Mouse (Mus musculus) stomach, postnatal 0 days (tissue): ENCODE measurements around the gene Mllt6. TPM values are rescaled to one million over a fixed set of nuclear protein-coding genes. Genes with fewer than 3 reads are reported as not detected.
"Not testable (repeated sequence)": the region's sequence is repeated elsewhere in the genome, so short reads cannot be mapped to it uniquely, and the experiment has no call there.

Source experiments
- ATAC-seq: fragments of 200-750 bp; cut with Nextera tagmentation; 2 replicates; pipeline ENCODE4 v1.8.0; 2017; ENCODE audit not compliant: low FRiP score, low TSS enrichment
- DNase-seq: peaks from one replicate; pipeline ENCODE4 v3.0.0-alpha.2; 2016; ENCODE audit warnings: low spot score
- H3K27ac ChIP-seq: fragments of 300-500 bp; sonication (generic); replicated peaks from 2 replicates; pipeline ENCODE4 v1.5.1; 2014; ENCODE audit warnings: mild to moderate bottlenecking, control low read depth
- H3K27me3 ChIP-seq: fragments of 300-500 bp; sonication (generic); 2 replicates; pipeline ENCODE4 v1.6.1; 2014; ENCODE audit warnings: low read length; ENCODE audit not compliant: control insufficient read depth, insufficient read depth
- H3K36me3 ChIP-seq: fragments of 300-500 bp; sonication (generic); 2 replicates; pipeline ENCODE4 v1.6.1; 2014; ENCODE audit warnings: low read length, mixed read lengths; ENCODE audit not compliant: control insufficient read depth, insufficient read depth
- H3K4me1 ChIP-seq: fragments of 300-500 bp; sonication (generic); replicated peaks from 2 replicates; pipeline ENCODE4 v1.6.1; 2014; ENCODE audit warnings: antibody characterized with exemption; ENCODE audit not compliant: control insufficient read depth, insufficient read depth
- H3K4me2 ChIP-seq: fragments of 300-500 bp; sonication (generic); replicated peaks from 2 replicates; pipeline ENCODE4 v1.6.1; 2014; ENCODE audit warnings: low read depth, mild to moderate bottlenecking, control low read depth, moderate library complexity
- H3K4me3 ChIP-seq: fragments of 300-500 bp; sonication (generic); 2 replicates; pipeline ENCODE4 v1.5.1; 2014; ENCODE audit warnings: low read depth, low read length, control low read depth
- H3K9ac ChIP-seq: fragments of 300-500 bp; sonication (generic); 2 replicates; pipeline ENCODE4 v1.6.1; 2014; ENCODE audit warnings: mild to moderate bottlenecking, low read length, control low read depth, mixed read lengths
- H3K9me3 ChIP-seq: fragments of 300-500 bp; sonication (generic); 2 replicates; pipeline ENCODE4 v1.6.1; 2016; ENCODE audit warnings: low read length; ENCODE audit not compliant: control insufficient read depth
- CTCF ChIP-seq: IDR thresholded peaks from 2 replicates; pipeline ENCODE4 v1.5.1; 2016; ENCODE audit warnings: antibody characterized with exemption, low read depth, mild to moderate bottlenecking, moderate library complexity
- EP300 ChIP-seq: optimal IDR thresholded peaks from 2 replicates; pipeline ENCODE3; 2016; ENCODE audit warnings: antibody characterized with exemption
- WGBS: fragments of 180-500 bp; shearing (Covaris S2); extraction: QIAGEN DNeasy Blood & Tissue Kit; methylation state at CpG from one replicate; pipeline ENCODE4 v1.1.7; 2014; 5-methylcytosine and 5-hydroxymethylcytosine counted together
- polyA plus RNA-seq: library from polyadenylated mRNA; unstranded; fragments of >200 nt; fragmentation: Nextera tagmentation; extraction: Ambion mirVana; gene quantifications from 2 replicates; pipeline ENCODE4 v1.2.1, GENCODE M21; 2015

Gene Mllt6
- polyA plus RNA-seq, 1 experiment from 2014 or later, result 1.1 TPM

- DNase-seq (peak; percentile 62), ATAC-seq (peak; percentile 37)
- WGBS, result under 1% methylated on average over 88 of the region's 106 CpGs
- Histone ChIP-seq H3K36me3 (no peaks in the 10 kb centered on the region), H3K4me1 (peaks cover 5% of the 10 kb centered on the region; the same call in 1 of the 2 replicates), H3K27ac (no peak overlapping the region), H3K4me2 (peak overlapping the region; percentile 91), H3K4me3 (peak overlapping the region; percentile 58), H3K9ac (peak overlapping the region; percentile 60), H3K27me3 (peaks cover 13% of the 10 kb centered on the region), H3K9me3 (no peaks in the 10 kb centered on the region)
- TF ChIP-seq CTCF (peak; percentile 12; the same call in 1 of the 2 replicates), EP300 (no peak)
These were observed 34.4 kb upstream of the Mllt6 start for GRCm38 (mm10) chr11:97628568-97629518.

GRCm38 (mm10) chr11:97629576-97629975 lies 33.6 kb upstream of the Mllt6 start, which contains the start of gene Epop:
TSS of gene Epop (minus strand) at chr11:97629702.
- peak; percentile 73 for ATAC-seq
- H3K4me3 ChIP-seq, result peak within 1 kb of the TSS; percentile 58
- H3K36me3 ChIP-seq, result no peaks in the 10 kb centered on the region
- peaks cover 13% of the 10 kb centered on the region for H3K27me3 ChIP-seq
- WGBS, result under 1% methylated on average over 39 of the region's 47 CpGs
- no peaks in the 10 kb centered on the region for H3K9me3 ChIP-seq
- TF ChIP-seq CTCF (no peak; the same call in 1 of the 2 replicates), EP300 (no peak)
- H3K9ac ChIP-seq, result peak within 1 kb of the TSS; percentile 60
- peaks cover 5% of the 10 kb centered on the region; the same call in 1 of the 2 replicates for H3K4me1 ChIP-seq
- H3K4me2 ChIP-seq, result peak within 1 kb of the TSS; percentile 91
- peak; percentile 86 for DNase-seq
- H3K27ac ChIP-seq, result no peak within 1 kb of the TSS

DNA sequence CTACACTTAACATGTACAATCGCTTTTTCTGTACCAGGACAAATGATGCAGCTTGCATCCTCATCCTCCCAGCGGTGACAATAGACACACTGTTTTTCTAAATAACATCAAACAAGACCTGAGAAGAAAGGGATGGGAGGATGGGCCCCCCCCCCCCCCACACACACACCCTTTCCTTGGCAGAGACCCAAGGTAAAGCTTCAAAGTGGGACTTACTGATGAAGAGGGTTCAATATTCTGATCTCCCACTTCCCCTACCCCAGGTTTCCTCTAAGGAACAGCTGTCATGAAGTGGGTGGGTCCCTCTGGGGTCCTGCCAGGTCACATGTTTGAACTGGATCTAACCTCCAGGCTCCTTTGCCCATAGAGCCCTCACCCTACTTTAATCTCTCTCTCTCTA lies 32.2 kb upstream of the Mllt6 start:
- ATAC-seq (no peak), DNase-seq (no peak)
- no peak overlapping the region for H3K9ac ChIP-seq
- H3K27me3 ChIP-seq, result peaks cover 13% of the 10 kb centered on the region
- H3K36me3 ChIP-seq, result no peaks in the 10 kb centered on the region
- H3K4me1 ChIP-seq, result peaks cover 5% of the 10 kb centered on the region; the same call in 1 of the 2 replicates
- no peak overlapping the region for H3K27ac ChIP-seq
- 33% methylated on average over 2 of the region's 2 CpGs for WGBS
- H3K9me3 ChIP-seq, result no peaks in the 10 kb centered on the region
- TF ChIP-seq EP300 (no peak), CTCF (no peak)
- H3K4me2 ChIP-seq, result no peak overlapping the region
- no peak overlapping the region for H3K4me3 ChIP-seq

GRCm38 (mm10) chr11:97631500-97631899 lies 31.7 kb upstream of the Mllt6 start:
- ATAC-seq (no peak), DNase-seq (no peak)
- H3K4me3 ChIP-seq, result no peak overlapping the region
- H3K27me3 ChIP-seq, result peaks cover 13% of the 10 kb centered on the region
- H3K4me1 ChIP-seq, result peaks cover 5% of the 10 kb centered on the region; the same call in 1 of the 2 replicates
- no peaks in the 10 kb centered on the region for H3K9me3 ChIP-seq
- no peak overlapping the region for H3K27ac ChIP-seq
- 17% methylated on average over 5 of the region's 5 CpGs for WGBS
- H3K36me3 ChIP-seq, result no peaks in the 10 kb centered on the region
- H3K4me2 ChIP-seq, result no peak overlapping the region
- no peak for TF ChIP-seq EP300
- no peak overlapping the region for H3K9ac ChIP-seq

- Histone ChIP-seq H3K9me3 (no peaks in the 10 kb centered on the region), H3K36me3 (no peaks in the 10 kb centered on the region), H3K9ac (no peak overlapping the region), H3K4me3 (no peak overlapping the region), H3K4me2 (no peak overlapping the region), H3K4me1 (peaks cover 5% of the 10 kb centered on the region; the same call in 1 of the 2 replicates), H3K27me3 (peaks cover 13% of the 10 kb centered on the region), H3K27ac (no peak overlapping the region)
- peak; percentile 55; the same call in 1 of the 2 replicates for ATAC-seq
- WGBS, result 7% methylated on average over 12 of the region's 12 CpGs
- peak; percentile 86 for DNase-seq
- no peak for TF ChIP-seq EP300
- peak; percentile 97 for TF ChIP-seq CTCF
These were observed 31.3 kb upstream of the Mllt6 start for GRCm38 (mm10) chr11:97631938-97632337.

DNA sequence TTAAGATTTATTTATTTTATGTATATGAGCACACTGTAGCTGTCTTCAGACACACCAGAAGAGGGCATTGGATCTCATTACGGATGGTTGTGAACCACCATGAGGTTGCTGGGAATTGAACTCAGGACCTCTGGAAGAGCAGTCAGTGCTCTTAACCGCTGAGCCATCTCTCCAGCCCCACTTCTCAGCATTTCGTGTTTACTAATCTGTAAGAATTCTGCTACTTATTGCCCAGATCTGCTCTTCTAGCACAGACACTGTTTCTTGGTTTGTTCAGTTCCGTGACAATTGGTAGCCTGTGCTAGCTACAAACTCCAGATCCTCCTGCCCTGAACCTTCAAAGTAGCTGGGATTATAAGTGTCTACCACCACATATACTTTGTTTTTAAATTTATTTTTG lies 30.8 kb upstream of the Mllt6 start:
- not testable (repeated sequence) for H3K9ac ChIP-seq, DNase-seq, H3K27me3 ChIP-seq, H3K4me1 ChIP-seq, H3K27ac ChIP-seq, H3K9me3 ChIP-seq, ATAC-seq, H3K4me2 ChIP-seq, H3K36me3 ChIP-seq, H3K4me3 ChIP-seq
- 84% methylated on average over 4 of the region's 4 CpGs for WGBS
